Mouse (Mus musculus): ENCODE results near the gene Ndufb3. TPM values are rescaled to one million over a fixed set of nuclear protein-coding genes. Genes with fewer than 3 reads are reported as not detected.
"Not testable (repeated sequence)": the region's sequence is repeated elsewhere in the genome, so short reads cannot be mapped to it uniquely, and the experiment has no call there.

The Ndufb3 gene
- polyA plus RNA-seq, 1 experiment from 2014 or later, result 197 TPM

DNA sequence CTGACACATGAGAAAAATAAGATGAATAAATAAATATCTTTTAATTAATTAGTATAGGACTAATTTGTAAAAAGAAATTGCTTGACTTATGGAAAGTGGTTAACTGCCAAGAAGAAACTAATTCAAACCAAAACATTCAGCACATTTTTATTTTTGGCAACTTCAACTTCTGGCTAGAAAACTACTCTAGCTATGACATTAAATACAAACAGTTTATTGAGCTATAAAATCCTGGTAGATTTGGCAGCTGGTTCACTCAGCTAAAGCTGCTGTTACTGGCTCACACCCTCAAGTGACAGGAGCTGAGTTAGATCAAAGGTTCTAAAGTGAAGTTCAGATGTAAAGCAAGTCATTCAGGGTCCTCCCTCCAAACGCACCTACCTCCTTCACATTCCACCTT is 3.6 kb upstream of the Ndufb3 start:
- Histone ChIP-seq H3K4me3 (ENCODE audit: low read depth, low read length) (no peak overlapping the region), H3K4me1 (ENCODE audit: control insufficient read depth, insufficient read depth, low read length) (peaks cover 10% of the 10 kb centered on the region), H3K4me2 (ENCODE audit: low read length) (no peak overlapping the region), H3K9ac (ENCODE audit: low read length) (no peak overlapping the region), H3K9me3 (replicated peaks; ENCODE audit: control insufficient read depth, low read length) (no peaks in the 10 kb centered on the region), H3K27ac (ENCODE audit: low read depth, low read length) (no peak overlapping the region), H3K27me3 (replicated peaks; ENCODE audit: control insufficient read depth, insufficient read depth, low read length) (no peaks in the 10 kb centered on the region), H3K36me3 (ENCODE audit: control insufficient read depth, insufficient read depth, low read length) (no peaks in the 10 kb centered on the region)
- DNase-seq (ENCODE audit: low spot score) (peak; percentile 56), ATAC-seq (no peak)
- 71% methylated on average over 1 of the region's 1 CpGs for WGBS

DNA sequence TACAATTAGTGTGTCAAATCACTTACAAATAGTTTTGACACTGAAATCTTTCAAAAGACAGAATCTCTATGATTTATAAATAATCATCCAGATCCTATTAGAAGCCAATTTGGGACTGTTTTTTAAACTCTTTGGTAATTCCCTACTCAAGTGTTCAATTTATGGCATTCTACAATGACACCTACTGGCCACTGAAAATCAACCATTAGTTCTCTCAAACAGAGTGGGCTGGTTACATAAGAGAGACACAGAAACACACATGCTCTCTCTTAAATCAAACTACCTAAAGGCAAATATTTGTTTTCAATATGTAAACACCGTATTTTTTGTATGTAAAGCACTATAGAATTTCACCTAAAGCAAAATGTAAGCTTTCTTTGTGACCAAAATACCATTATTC is 1.9 kb upstream of the Ndufb3 start:
- Histone ChIP-seq H3K27me3 (replicated peaks; ENCODE audit: control insufficient read depth, insufficient read depth, low read length) (no peaks in the 10 kb centered on the region), H3K36me3 (ENCODE audit: control insufficient read depth, insufficient read depth, low read length) (no peaks in the 10 kb centered on the region), H3K9me3 (replicated peaks; ENCODE audit: control insufficient read depth, low read length) (no peaks in the 10 kb centered on the region), H3K4me2 (ENCODE audit: low read length) (no peak overlapping the region), H3K9ac (ENCODE audit: low read length) (no peak overlapping the region), H3K4me1 (ENCODE audit: control insufficient read depth, insufficient read depth, low read length) (peaks cover 10% of the 10 kb centered on the region), H3K4me3 (ENCODE audit: low read depth, low read length) (no peak overlapping the region), H3K27ac (ENCODE audit: low read depth, low read length) (no peak overlapping the region)
- no peak for ATAC-seq
- peak; percentile 29 for DNase-seq (ENCODE audit: low spot score)
- WGBS, result 81% methylated on average over 1 of the region's 1 CpGs

DNA sequence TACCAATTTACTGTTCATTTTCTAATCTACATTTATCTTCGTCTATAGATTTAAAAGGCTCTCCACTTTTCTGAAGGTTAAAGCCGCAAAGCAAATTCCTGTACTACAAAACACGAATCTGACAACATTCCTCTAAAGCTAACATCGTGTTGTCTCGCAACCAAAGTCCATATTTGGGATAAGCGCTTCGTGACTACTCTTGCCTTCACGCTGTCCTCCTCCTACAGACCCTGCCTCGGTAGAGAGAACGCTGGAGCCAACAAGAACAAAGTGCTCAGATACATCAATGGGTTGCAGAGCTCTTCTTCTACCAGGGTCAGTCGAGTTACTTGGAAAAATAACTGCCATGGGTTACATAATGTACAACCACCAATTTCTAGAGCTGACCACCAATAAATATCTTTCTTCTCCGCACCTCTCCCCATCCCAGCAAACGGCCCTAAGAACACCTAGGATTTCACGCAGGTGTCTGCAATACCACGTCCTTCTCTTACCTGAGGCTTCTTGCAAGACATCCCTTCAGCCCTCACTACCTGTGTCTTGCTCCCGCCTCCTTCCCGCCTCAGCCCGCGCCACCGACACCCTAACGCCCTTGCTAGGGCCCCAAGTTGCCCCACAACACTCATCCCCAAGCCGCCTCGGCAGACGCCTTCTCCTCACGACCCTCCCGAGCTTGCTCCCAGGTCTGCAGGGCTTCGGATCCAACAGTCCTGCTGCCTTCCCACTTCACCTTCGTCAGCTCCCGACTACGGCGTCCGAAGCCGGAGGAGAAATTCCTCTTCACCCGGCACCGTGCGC is 612 bp upstream of the Ndufb3 start:
- H3K9me3 ChIP-seq (replicated peaks; ENCODE audit: control insufficient read depth, low read length), result no peaks in the 10 kb centered on the region
- DNase-seq (ENCODE audit: low spot score) (peak; percentile 3), ATAC-seq (peak; percentile 78)
- H3K27me3 ChIP-seq (replicated peaks; ENCODE audit: control insufficient read depth, insufficient read depth, low read length), result no peaks in the 10 kb centered on the region
- no peaks in the 10 kb centered on the region for H3K36me3 ChIP-seq (ENCODE audit: control insufficient read depth, insufficient read depth, low read length)
- H3K4me2 ChIP-seq (ENCODE audit: low read length), result peak overlapping the region; percentile 67
- peaks cover 10% of the 10 kb centered on the region for H3K4me1 ChIP-seq (ENCODE audit: control insufficient read depth, insufficient read depth, low read length)
- peak overlapping the region; percentile 58 for H3K27ac ChIP-seq (ENCODE audit: low read depth, low read length)
- peak overlapping the region; percentile 80 for H3K9ac ChIP-seq (ENCODE audit: low read length)
- 7% methylated on average over 35 of the region's 36 CpGs for WGBS
- peak overlapping the region; percentile 51 for H3K4me3 ChIP-seq (ENCODE audit: low read depth, low read length)

DNA sequence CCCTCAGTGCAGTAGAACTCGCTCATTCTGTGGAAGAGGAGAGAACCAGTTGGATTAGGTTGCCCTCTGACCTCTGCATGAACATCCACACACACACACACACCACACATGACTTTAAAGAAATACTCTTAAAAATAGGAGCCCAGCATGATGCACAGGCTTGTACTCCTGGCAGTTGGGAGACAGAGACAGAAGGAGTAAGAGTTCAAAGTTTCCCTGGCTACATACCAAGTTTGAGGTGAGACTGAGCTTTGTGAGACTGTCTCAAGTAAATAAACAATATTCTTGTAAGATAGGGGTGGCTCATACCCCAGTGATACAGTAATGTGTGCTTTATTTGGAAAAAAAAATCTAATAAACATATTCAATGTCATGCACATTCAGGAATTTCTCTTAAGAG is 1.3 kb downstream of the Ndufb3 start:
- ATAC-seq, result no peak
- no peak overlapping the region; the same call in 1 of the 2 replicates for H3K9ac ChIP-seq (ENCODE audit: low read length)
- WGBS, result 88% methylated on average over 1 of the region's 1 CpGs
- H3K4me2 ChIP-seq (ENCODE audit: low read length), result peak overlapping the region; percentile 70
- H3K27me3 ChIP-seq (replicated peaks; ENCODE audit: control insufficient read depth, insufficient read depth, low read length), result no peaks in the 10 kb centered on the region
- no peak overlapping the region for H3K27ac ChIP-seq (ENCODE audit: low read depth, low read length)
- H3K4me1 ChIP-seq (ENCODE audit: control insufficient read depth, insufficient read depth, low read length), result peaks cover 10% of the 10 kb centered on the region
- H3K4me3 ChIP-seq (ENCODE audit: low read depth, low read length), result peak overlapping the region; percentile 51
- no peaks in the 10 kb centered on the region for H3K36me3 ChIP-seq (ENCODE audit: control insufficient read depth, insufficient read depth, low read length)
- no peaks in the 10 kb centered on the region for H3K9me3 ChIP-seq (replicated peaks; ENCODE audit: control insufficient read depth, low read length)
- no peak for DNase-seq (ENCODE audit: low spot score)

DNA sequence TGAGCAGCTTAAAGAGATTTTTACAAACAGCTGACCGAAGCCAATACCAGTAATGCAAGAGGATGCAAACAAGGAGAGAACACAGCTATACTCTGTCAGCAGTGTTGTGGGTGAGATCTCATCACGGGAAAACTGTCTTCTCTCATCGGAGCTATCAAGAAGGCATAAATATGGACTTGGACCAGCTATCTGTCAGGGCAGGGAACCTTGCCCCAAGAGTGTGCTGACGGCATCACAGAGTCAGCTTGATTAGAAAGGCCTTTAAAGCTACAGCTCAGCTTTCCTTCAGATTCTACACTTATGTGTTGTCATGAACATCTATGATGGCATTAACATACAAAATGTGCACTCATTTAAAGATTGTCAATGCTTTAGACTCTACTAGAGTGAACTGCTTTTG is 16.5 kb downstream of the Ndufb3 start:
- ATAC-seq, result no peak
- no peak overlapping the region for H3K27ac ChIP-seq (ENCODE audit: low read depth, low read length)
- 82% methylated on average over 4 of the region's 4 CpGs for WGBS
- H3K9ac ChIP-seq (ENCODE audit: low read length), result no peak overlapping the region
- no peaks in the 10 kb centered on the region for H3K27me3 ChIP-seq (replicated peaks; ENCODE audit: control insufficient read depth, insufficient read depth, low read length)
- no peaks in the 10 kb centered on the region for H3K4me1 ChIP-seq (ENCODE audit: control insufficient read depth, insufficient read depth, low read length)
- no peak overlapping the region for H3K4me3 ChIP-seq (ENCODE audit: low read depth, low read length)
- DNase-seq (ENCODE audit: low spot score), result no peak
- H3K36me3 ChIP-seq (ENCODE audit: control insufficient read depth, insufficient read depth, low read length), result no peaks in the 10 kb centered on the region
- no peak overlapping the region for H3K4me2 ChIP-seq (ENCODE audit: low read length)
- H3K9me3 ChIP-seq (replicated peaks; ENCODE audit: control insufficient read depth, low read length), result no peaks in the 10 kb centered on the region

DNA sequence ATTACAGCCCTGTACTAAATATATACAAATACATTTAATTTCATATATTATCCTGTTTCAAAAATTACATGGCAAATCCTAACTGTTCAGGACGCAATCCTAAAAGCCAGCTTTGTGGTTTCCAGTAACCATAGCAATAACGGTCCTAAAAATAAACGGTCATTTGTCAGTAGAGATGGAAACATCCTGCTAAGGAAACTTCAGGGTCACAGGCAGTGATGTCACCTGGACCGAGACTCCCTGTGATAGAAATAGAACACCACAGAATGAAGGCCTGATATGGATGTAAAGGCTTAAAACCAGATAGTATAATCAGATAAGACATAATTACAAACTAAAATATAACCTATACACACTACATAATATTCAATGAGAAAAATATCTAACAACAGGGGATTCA is 17.6 kb downstream of the Ndufb3 start:
- Histone ChIP-seq H3K27ac (ENCODE audit: low read depth, low read length) (no peak overlapping the region), H3K4me2 (ENCODE audit: low read length) (no peak overlapping the region), H3K36me3 (ENCODE audit: control insufficient read depth, insufficient read depth, low read length) (no peaks in the 10 kb centered on the region), H3K27me3 (replicated peaks; ENCODE audit: control insufficient read depth, insufficient read depth, low read length) (no peaks in the 10 kb centered on the region), H3K9me3 (replicated peaks; ENCODE audit: control insufficient read depth, low read length) (no peaks in the 10 kb centered on the region), H3K4me1 (ENCODE audit: control insufficient read depth, insufficient read depth, low read length) (no peaks in the 10 kb centered on the region), H3K4me3 (ENCODE audit: low read depth, low read length) (no peak overlapping the region), H3K9ac (ENCODE audit: low read length) (no peak overlapping the region)
- no peak for ATAC-seq
- no peak for DNase-seq (ENCODE audit: low spot score)
- 89% methylated on average over 4 of the region's 4 CpGs for WGBS

DNA sequence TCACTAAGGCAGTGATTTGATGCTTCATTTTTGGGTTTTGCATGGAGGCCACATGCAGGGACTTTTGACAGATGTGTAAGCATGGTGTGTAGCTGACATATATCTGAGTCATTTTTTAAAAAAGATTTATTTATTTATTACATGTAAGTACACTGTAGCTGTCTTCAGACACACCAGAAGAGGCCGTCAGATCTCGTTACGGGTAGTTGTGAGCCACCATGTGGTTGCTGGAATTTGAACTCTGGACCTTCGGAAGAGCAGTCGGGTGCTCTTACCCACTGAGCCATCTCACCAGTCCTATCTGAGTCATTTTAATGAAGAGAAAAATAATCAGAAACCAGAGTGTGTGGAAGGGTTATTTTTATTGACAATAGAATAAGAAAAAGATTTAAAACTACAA is 23.4 kb downstream of the Ndufb3 start:
- not testable (repeated sequence) for H3K27ac ChIP-seq (ENCODE audit: low read depth, low read length); H3K9me3 ChIP-seq (replicated peaks; ENCODE audit: control insufficient read depth, low read length); ATAC-seq; H3K4me2 ChIP-seq (ENCODE audit: low read length); H3K36me3 ChIP-seq (ENCODE audit: control insufficient read depth, insufficient read depth, low read length); H3K4me1 ChIP-seq (ENCODE audit: control insufficient read depth, insufficient read depth, low read length); H3K9ac ChIP-seq (ENCODE audit: low read length); H3K27me3 ChIP-seq (replicated peaks; ENCODE audit: control insufficient read depth, insufficient read depth, low read length); H3K4me3 ChIP-seq (ENCODE audit: low read depth, low read length); DNase-seq (ENCODE audit: low spot score)
- WGBS, result 93% methylated on average over 5 of the region's 5 CpGs

DNA sequence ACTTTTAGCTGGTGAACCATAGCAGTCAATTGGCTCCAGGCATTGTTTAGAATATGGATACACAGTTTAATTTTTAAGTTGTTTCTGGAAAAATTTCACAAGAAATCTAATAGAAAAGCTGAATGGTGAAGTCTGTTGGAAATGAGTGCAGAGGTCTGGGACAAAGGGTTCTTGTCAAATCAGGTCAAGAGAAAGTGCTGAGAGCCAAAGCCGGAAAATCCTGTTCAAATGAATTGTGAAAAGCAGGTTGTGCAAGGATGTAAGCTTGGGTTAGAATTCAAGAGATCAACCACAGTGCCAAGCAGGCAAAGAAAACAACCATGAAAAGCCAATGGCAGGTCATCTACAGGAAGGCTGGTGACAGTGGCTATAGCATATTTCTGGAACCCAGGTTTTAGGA is 24.0 kb downstream of the Ndufb3 start:
- Histone ChIP-seq H3K4me1 (ENCODE audit: control insufficient read depth, insufficient read depth, low read length) (no peaks in the 10 kb centered on the region), H3K27me3 (replicated peaks; ENCODE audit: control insufficient read depth, insufficient read depth, low read length) (no peaks in the 10 kb centered on the region), H3K27ac (ENCODE audit: low read depth, low read length) (no peak overlapping the region), H3K4me2 (ENCODE audit: low read length) (no peak overlapping the region), H3K9me3 (replicated peaks; ENCODE audit: control insufficient read depth, low read length) (no peaks in the 10 kb centered on the region), H3K9ac (ENCODE audit: low read length) (no peak overlapping the region), H3K36me3 (ENCODE audit: control insufficient read depth, insufficient read depth, low read length) (no peaks in the 10 kb centered on the region), H3K4me3 (ENCODE audit: low read depth, low read length) (no peak overlapping the region)
- WGBS, result 93% methylated on average over 1 of the region's 1 CpGs
- ATAC-seq, result no peak
- no peak for DNase-seq (ENCODE audit: low spot score)

DNA sequence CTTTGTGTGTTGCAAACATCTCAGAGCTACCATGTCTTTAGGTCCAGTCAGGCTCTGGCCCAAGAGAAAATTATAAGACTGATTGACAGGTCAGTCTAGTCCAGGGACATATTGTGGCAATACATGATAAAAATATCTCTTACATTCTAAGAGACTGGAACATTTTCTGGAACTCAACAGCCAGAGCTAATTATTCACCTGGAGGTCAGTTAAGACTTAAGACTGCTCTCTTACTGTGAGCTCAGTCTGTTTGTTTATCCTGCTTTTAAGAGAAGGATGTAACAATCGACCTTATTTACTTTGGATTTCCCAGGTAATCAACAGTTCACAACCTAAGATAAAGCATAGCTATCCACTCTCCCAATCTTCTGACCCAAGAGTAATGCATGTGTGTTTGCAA is 24.4 kb downstream of the Ndufb3 start:
- ATAC-seq (no peak), DNase-seq (ENCODE audit: low spot score) (no peak)
- no peak overlapping the region for H3K27ac ChIP-seq (ENCODE audit: low read depth, low read length)
- H3K4me1 ChIP-seq (ENCODE audit: control insufficient read depth, insufficient read depth, low read length), result no peaks in the 10 kb centered on the region
- no peaks in the 10 kb centered on the region for H3K27me3 ChIP-seq (replicated peaks; ENCODE audit: control insufficient read depth, insufficient read depth, low read length)
- no peaks in the 10 kb centered on the region for H3K9me3 ChIP-seq (replicated peaks; ENCODE audit: control insufficient read depth, low read length)
- H3K4me3 ChIP-seq (ENCODE audit: low read depth, low read length), result no peak overlapping the region
- no peaks in the 10 kb centered on the region for H3K36me3 ChIP-seq (ENCODE audit: control insufficient read depth, insufficient read depth, low read length)
- H3K9ac ChIP-seq (ENCODE audit: low read length), result no peak overlapping the region
- H3K4me2 ChIP-seq (ENCODE audit: low read length), result no peak overlapping the region
- 50% methylated on average over 1 of the region's 1 CpGs for WGBS
